Mouse (Mus musculus) adrenal gland (tissue): ENCODE measurements around the gene Foxd4.

Source experiments
- intact Hi-C: fragments of 180-260 bp; cut with DNase I; formaldehyde crosslinking; loops from one replicate; pipeline ENCODE4 v1.15.1; 2025
- long read RNA-seq, 2 experiments: library from polyadenylated mRNA; unstranded; transcript quantifications; one replicate each; pipeline ENCODE4 v2.0.0; 2020; ENCODE audit warnings: borderline replicate concordance in 1 of 2; ENCODE audit not compliant: insufficient replicate concordance in 1 of 2

Gene Foxd4
- long read RNA-seq, experiment 1 = 0 reads
- long read RNA-seq, experiment 2 = 0 reads

- intact Hi-C loops = no loop called here
Observed at GRCm38 (mm10) chr19:24900581-24901220, at the start of gene Foxd4. Gene Foxd4, minus strand, starts transcription at chr19:24901197.

DNA sequence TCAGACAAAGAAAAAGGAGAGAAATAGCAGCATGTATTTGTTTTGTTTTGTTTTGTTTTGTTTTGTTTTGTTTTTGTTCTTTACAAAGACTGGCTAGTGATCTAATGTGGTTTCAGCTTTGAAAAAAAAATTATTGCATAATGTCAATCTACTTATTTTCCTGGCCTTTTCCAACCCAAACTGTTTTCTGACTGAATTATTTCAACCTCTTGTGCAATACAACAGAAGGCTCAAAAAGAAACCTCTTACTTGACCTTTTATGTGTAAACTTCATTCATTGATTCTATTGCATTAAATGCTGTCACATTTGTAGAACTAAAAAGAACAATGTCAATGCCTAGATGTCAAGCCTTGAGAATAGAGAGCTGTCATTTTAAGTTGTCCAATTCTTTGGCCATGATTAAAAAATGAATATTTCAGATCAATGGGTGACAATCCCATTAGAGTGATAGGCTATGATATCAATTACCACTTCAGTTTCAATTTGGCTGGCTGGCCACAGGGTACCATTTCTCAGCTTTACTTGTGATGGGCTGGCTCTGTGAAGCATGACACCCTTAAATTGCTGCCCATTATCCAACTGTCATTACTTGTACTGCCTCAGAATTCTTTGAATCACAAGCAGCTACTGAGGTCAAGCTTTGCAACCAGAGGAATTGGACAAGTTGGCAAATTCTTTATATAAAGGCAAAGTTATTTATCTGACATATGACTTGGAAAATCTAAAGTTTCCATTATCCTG is 44.7 kb upstream of the Foxd4 start:
- intact Hi-C loops = no loop called here

DNA sequence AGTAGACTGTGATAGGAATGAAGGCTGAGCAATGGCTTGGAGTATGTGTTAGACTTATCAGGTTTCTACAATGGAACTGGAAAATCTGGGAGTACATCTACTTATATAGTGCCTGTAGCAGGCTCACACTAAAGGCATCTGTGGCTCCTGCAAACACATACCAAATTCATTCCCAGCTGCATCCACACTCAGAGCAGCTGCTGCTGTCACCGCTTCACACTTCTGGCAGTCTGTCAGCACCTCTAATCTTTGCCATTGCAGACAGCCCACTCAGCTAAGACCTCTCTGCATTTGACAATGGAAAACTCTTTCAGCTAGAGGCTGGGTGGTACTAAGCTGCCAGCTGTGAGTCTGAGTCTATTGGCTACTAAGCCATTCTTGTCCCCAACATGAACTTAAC is 36.1 kb upstream of the Foxd4 start:
- intact Hi-C loops = no loop called here

DNA sequence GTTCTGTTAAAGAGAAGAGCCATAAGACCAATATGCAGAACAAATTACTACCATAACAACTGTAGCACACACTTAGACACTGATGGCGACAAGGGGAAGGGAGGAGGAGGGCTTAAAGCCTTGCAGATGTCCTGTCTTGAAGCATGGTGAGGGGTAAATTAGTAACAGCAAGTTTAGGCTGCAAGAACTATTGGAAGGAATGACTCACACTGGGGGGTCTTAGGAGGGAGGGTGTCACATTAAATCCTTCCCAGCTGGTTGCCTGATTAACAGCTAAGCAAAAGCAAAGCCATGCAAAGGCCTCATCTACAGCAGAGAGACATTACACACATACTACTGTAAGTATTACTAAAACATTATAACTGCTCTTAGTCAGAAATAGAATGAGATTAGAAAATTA is 28.0 kb upstream of the Foxd4 start:
- intact Hi-C loops = no loop called here

GRCm38 (mm10) chr19:24920866-24921265 is 19.9 kb upstream of the Foxd4 start:
- intact Hi-C loops = no loop called here

GRCm38 (mm10) chr19:24908385-24909155 is 7.6 kb upstream of the Foxd4 start:
- intact Hi-C loops = no loop called here

DNA sequence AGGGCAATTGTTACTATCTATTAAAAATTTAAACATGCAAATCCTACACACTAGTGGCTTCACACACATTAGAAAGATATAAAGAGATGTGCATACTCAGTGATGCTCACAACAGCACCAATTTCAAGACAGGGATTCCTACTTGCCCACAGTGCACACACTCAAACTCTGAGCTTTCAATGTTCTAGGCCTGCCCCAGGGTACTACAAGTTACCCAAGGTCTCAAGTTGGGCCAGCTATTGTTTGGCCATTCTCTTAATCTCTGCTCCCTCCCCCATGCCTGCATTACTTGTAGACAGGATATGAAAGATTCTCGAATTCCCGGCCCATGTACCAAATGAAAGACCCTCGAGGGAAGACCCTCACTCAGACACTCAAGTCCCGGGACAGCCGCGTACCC is 6.7 kb upstream of the Foxd4 start:
- intact Hi-C loops = no loop called here

DNA sequence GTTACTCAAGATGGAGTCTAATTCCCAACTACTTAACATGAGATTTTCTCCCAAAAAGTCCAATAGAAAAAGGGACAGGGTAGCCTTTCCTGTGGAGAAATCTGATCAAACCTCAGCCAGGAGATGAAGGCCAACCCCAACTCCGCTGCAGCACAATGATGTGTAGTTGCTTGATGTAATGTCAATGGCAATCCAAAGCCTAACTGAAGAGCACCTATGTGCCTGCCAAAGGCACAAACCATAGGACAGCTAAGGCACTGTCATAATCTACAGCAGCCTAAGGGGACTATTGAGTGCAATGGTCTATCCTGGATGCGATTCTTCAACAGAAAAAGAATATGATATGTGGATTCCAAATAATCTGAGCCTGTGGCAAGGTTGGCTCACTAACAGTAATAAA is 1.8 kb upstream of the Foxd4 start:
- intact Hi-C loops = no loop called here

DNA sequence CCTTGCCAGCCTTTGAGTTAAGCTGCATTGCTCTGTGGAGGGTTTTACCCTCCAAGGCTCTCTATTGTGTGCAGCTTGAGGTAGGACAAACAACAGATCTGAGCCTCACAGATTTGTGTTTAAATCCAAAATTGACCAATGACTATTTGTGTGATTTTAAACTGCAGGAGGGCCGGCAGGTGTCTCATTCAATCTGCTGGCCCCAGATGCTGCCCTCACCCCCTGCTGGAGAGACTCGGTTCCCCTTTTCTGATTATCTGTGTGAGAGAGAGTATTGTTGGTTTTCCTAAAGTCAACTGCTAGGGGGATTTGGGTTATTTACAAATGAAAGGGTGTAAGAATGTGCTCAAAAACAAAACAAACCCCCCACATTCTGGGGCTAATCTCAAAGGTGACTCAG is 1.3 kb upstream of the Foxd4 start:
- intact Hi-C loops = no loop called here

- intact Hi-C loops = no loop called here
Observed at GRCm38 (mm10) chr19:24901666-24902065, 669 bp upstream of the Foxd4 start.

DNA sequence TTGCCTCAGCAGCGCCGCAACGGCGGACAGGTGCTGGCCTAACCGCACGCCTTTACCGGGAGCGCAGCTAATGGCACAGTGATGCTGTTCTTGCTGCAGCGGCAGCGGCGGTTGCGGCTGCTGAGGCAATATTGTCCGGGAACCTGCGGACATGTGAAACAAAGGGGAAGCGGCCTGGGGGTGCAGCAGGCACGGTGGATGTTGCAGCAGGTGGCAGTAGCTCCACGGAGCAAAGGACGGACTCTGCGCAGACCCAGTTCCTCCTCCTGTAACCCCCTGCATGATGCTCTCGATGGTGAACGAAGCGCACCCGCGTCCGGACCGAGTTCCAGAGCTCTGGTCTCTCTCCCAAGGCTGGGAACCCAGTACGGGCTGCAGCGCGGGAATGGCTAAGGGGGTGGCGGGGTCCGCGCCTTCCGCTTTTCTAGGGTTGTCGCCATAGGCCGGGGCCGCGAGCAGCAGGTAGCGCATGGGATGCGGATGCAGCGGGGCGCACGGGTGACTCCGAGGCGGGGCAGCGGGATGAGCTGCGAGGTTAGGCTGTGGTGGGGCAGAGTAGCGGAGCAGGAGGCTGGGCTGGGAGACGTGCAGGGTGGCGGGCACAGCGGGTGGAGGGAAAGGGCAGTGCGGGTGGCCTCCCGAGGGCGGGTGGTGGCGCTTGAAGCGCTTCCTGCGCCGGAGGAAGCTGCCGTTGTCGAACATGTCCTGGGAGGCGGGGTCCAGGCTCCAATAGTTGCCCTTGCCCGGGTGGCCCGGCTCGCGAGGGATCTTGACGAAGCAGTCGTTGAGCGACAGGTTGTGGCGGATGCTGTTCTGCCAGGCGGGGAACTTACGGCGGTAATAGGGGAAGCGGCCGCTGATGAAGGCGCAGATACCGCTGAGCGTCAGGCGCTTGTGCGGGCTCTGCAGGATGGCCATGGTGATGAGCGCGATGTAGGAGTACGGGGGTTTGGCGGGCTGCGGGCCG is 1.1 kb downstream of the Foxd4 start:
- intact Hi-C loops = no loop called here

DNA sequence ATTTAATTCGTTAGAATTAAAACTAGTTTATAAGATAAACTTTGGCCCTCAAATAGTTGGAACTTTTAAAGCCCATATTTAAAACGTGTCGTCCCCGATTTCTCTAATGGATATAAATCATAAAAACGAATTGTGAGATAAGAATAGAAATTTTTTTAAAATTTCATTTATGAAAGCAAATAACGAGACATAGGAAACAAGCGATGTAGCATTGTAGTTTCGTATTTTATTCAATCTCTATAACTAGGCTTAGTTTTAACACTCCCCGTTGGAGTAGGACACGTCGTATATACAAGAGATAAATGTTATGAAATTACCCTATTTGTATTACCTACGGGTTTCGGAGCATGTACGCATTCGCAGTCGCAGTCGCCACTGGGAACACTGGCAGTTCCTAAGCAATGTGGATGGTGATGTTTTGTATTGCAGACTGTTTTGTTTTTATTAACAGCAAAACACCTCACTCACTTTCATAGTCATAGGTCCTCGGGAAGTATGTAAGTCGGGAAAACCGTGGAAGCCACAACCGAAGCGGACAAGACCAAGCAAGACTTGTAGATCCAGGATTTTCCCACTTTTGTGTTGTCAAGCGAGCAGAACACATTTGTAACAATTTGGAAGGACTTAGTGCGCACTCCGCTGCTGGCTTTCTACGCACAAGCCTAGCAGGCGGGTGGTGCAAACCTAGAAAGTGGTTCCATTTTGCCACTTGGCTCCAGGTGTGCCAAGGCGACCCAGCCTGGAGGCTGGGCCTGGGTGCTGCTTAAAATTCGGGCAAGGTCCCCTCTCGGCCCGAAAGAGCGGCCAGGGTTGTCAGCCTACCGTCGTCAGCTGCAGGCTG is 2.0 kb downstream of the Foxd4 start:
- intact Hi-C loops = no loop called here

- intact Hi-C loops = no loop called here
Observed at GRCm38 (mm10) chr19:24897896-24898736, 2.9 kb downstream of the Foxd4 start.

GRCm38 (mm10) chr19:24897006-24897895 is 3.7 kb downstream of the Foxd4 start:
- intact Hi-C loops = no loop called here

GRCm38 (mm10) chr19:24896536-24896935 is 4.5 kb downstream of the Foxd4 start:
- intact Hi-C loops = no loop called here

DNA sequence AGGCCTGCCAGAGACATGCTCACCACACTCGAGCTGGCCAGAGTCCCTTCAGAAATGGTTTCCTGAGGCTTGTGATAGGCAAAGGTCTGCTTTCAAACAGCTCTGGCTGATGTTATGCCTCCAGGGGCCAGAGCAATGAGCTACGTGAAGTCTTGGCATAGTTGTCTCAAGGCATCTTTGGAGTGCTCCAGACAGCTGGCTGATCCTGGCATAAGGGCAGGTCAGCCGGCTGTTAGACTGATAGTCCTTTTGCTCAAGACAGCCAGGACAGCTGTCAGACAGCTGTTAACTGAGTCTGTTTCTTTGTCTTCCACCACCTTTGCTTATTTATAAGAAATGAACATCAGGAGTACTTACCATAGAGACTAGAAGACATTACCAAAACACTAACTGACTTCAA is 14.1 kb downstream of the Foxd4 start:
- intact Hi-C loops = loop anchor here (10.0 kb wide), 1 partner anchor 602 kb away; the partner anchor contains the start of gene Fxn

GRCm38 (mm10) chr19:24885504-24885903 is 15.5 kb downstream of the Foxd4 start:
- intact Hi-C loops = loop anchor here (10.0 kb wide), 1 partner anchor 601 kb away; the partner anchor contains the start of gene Fxn

DNA sequence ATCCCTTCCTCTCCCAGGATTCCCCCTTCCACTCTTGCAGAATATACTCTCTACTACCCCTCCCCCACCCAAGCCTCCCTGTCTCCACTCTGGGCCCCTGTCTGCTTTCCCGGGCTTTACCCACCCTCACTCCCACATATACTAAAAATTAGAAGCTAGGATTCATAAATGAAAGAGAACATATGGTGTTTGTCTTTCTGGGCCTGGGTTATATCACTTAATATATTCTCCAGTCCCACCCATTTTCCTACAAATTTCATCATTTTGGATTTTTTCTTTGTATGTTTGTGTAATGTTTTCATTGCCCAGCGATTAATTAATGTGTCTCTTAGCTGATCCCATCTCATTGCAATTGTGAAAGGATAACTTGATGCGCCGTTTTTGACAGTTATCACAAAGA is 19.8 kb downstream of the Foxd4 start:
- intact Hi-C loops = loop anchor here (10.0 kb wide), 1 partner anchor 596 kb away; the partner anchor contains the start of gene Fxn
